Mouse (Mus musculus) thymus, postnatal 25 days (tissue): Measurements from ENCODE around the gene Snx14.
A peak's percentile ranks its signal among the peaks of the same experiment; 100 is the strongest.

ENCODE experiments used
- DNase-seq: peaks from one replicate; pipeline ENCODE4 v3.0.0; 2022

Gene Snx14

GRCm38 (mm10) chr9:88340819-88341218 is 97.9 kb downstream of the Snx14 start:
- DNase-seq: no peak

GRCm38 (mm10) chr9:88335839-88336238 is 102.9 kb downstream of the Snx14 start:
- DNase-seq: no peak

DNA sequence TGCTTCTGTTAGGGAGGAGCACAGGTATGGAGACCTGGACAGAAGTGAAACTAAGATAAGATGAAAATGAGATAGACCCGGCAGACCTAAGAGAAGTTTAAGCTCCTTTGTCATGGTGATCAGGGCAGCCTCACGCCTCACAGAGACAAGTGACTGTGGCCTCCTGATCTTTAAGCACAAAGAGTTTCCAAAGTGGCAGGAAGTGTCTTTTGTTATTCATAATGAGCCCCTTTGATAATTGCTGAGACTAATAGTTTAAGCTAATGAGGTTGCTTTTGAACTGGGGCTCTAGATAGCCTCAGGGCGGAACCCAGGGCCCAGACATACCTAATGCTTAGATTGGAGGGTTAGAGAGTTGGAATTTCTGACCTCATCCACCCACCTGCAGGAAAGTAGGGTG is 106.3 kb downstream of the Snx14 start:
- DNase-seq: no peak

DNA sequence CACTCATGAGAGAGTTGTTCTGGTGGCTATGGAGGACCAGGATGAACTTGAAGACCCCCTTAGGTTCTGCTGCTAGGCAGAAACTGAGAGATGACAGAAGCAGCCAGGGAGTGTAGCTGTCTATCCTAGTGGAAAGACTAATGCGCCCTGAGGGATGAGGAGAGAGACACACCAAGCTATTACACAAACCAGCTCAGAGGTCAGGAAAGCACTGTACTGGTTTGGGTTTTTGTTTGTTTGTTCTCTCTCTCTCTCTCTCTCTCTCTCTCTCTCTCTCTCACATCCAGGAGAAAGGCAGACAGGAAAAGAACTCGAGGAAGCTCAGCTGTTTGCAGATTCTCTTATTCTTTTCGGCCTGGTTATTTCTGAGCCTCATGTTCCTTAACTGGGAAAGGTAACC is 108.4 kb downstream of the Snx14 start:
- no peak for DNase-seq

- DNase-seq: peak; percentile 3
These were observed 109.5 kb downstream of the Snx14 start for GRCm38 (mm10) chr9:88329166-88329748.

- DNase-seq: no peak
These were observed 110.1 kb downstream of the Snx14 start for GRCm38 (mm10) chr9:88328666-88329065.

DNA sequence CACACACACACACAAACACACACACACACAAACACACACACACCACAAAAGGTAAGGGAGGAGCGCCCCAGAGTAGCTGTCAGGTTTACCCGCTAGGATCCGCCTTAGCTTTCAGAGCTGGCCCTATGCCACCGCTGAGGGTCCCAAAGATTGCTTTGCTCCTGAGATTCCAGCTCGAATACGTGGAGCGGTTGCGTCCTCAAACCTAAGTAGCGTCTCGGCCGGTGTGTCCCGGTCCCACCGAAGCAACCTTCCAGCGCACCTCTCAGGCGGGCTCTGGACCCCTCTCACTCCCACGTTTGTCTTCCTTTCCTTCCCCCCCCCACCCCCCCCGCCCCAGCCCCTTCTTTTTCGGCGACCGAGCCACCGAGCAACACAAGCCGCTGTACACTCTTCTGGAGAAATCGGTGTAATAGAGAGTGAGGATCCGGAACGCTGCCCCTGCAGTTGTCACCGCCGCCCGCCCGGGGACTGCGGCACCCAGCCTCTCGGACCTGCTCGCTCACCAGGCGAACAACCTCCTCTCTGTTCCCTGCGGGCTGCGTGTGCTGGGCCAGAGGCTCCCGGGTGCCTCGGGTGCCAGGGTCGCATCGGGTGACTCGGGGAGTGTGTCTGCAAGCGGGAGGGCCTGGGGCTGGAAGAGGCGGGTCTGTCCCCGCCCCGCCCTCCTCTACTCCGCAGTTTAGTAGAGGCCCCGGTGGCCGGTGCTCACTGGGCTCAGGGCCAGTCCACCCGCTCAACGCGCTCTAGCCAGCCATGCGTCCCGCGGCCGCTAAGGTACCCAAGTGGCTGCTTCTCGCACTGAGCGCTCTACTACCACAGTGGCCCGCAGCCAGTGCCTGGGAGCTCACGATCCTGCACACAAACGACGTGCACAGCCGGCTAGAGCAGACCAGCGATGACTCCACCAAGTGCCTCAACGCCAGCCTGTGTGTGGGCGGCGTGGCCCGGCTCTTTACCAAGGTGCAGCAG is 111.5 kb downstream of the Snx14 start, which contains the start of gene Nt5e:
TSS of gene Nt5e (plus strand) at position 268 of the 972 bp plus-strand sequence.
- peak; percentile 26 for DNase-seq
